Mouse (Mus musculus) CD4-positive, CD25-positive, alpha-beta regulatory T cell, adult 4 months (primary cell): ENCODE results near the gene Tmem170b. TPM values are rescaled to one million over a fixed set of nuclear protein-coding genes. Genes with fewer than 3 reads are reported as not detected.

Source experiments
- ATAC-seq: one replicate; pipeline ENCODE4 v1.8.0; 2017
- polyA plus RNA-seq, 2 experiments: library from polyadenylated mRNA; unstranded; fragments of 100-300 nt; shearing (Covaris generic); gene quantifications; one replicate each; pipeline ENCODE4 v1.2.1; 2017

Tmem170b gene
- 10 to 100 TPM; 11.0 to 14.2 TPM for polyA plus RNA-seq

DNA sequence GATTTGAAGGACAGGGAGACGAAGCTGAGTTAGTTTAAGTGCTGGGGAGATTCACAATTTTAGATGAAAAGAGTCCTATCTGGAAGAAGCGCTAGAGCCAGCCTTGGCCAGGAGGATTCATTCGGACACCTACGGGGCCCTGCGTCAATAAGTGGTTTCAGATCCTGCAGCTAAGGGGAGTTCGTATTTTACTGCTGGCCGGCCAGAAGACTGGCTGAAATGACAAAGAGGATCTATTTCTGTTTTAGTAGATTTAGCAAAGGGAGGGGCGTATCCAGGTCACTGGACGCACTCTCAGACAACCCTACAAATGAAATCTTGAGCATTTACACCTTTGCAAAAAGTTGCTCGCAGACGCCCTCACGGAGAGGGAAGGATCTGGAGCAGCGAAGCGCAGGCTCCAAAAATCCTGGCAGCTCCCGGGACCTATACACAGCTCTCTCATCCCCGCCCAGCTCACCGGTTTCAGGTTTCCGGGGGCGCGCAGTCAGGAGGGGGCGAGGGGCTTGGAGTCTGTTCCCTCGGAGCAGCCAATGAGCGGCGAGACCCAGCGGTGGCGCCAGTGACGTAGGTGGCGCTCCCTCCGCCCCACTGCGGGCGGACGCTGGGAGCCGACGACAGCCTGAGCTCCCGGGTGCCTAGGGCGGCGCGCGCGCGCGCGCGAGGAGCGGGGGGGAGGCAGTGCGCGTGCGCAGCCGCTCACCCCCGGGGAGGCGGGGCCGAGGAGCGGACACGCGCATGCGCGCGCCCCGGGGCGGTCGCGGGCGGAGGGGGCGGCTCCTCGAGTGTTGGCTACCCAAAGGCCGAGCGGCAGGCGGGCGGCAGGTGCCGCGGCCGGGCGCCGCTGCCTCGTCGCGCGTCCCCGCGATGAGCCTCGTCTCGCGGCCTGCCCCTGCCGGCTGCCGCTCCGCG is at the start of gene Tmem170b:
Tmem170b (plus strand) TSS at position 809 of the 912 bp plus-strand sequence.
- peak; percentile 94 for ATAC-seq

DNA sequence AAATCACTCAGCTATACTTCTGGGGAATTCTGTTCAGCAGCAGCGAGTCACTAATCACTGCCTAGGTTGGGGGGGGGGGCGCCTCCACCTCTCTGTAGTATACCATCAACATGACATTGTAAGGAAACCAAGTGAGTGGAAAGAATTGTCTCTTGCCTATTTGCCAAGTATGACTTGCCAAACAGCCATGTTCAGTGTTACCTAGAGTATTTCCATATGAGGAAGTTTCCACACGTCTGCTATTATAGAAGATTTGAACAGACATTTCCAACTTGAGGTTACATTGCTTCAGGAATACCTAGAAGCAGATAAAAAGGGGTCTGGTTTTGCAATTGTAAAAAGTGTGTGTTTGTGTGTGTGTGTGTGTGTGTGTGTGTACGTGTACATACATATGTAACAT is 44.7 kb upstream of the Tmem170b start:
- ATAC-seq = no peak

DNA sequence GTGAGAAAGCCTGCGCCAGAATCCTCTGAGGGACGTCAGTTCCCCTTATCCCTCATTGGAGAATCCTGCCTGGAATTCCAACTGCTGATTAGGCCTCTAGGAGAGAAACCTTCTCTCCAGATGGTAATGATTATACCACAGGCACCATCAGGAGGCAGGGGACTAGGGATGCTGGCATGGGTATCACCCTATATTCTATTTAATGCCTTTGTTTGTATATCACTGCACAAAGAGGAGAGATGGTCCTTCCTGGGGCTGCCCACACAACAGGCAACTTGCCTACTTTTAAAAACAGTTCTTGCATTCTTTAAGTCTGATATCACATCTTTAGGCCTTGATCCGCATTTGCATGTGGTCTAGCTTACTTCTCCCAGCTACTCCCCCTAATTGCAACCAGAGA is 37.3 kb upstream of the Tmem170b start:
- no peak for ATAC-seq

- ATAC-seq = no peak
Observed at GRCm38 (mm10) chr13:41568926-41569325, 36.8 kb upstream of the Tmem170b start.

- no peak for ATAC-seq
Observed at GRCm38 (mm10) chr13:41569776-41570175, 35.9 kb upstream of the Tmem170b start.

DNA sequence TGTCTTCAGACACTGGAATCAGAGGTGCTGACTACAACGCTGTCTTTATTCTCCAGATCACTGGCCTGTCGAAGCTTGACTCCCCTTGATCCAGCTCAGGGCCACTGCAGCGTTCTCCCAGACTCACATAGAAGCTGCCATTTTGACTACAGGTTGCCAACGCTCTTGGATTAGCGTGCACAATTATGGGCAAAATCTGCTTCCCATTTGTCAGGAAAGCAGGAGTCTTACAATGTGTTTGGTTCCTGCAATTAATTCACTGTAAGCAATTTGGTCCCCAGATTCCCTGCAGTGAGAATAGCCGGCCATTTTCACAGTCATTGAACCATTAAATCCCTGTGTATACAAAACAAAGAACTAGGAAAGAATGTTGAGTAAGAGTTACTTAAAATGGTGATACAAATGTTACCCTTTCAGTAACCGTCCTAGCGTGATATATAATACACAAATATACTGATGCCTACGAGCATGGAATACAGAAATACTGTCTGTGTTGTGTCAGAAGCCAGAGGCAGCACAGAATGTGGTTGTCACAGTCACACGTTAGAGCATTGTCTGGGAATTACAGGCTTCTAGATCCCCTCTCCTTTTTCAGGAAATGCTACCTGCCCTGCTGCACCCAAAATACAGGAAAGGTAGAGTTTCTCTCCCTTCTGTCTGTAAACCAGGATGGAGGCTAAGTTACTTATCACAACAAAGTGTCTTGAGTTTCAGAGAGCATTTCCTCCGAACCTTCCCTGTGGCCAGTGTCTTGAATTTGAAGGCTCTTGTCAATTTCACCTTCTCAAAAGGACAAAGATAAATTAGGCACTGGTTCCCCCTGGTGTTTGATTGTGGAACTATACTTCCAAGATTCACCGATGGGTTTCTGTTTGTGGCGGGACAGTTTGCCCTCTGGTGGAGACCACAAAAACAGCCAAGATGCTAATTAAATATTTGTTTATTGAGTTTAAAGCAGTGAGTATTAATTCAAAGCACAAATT is 34.0 kb upstream of the Tmem170b start:
- peak; percentile 97 for ATAC-seq

GRCm38 (mm10) chr13:41572351-41572735 is 33.4 kb upstream of the Tmem170b start:
- ATAC-seq = peak; percentile 25

GRCm38 (mm10) chr13:41573126-41573846 is 32.4 kb upstream of the Tmem170b start:
- ATAC-seq = peak; percentile 20

DNA sequence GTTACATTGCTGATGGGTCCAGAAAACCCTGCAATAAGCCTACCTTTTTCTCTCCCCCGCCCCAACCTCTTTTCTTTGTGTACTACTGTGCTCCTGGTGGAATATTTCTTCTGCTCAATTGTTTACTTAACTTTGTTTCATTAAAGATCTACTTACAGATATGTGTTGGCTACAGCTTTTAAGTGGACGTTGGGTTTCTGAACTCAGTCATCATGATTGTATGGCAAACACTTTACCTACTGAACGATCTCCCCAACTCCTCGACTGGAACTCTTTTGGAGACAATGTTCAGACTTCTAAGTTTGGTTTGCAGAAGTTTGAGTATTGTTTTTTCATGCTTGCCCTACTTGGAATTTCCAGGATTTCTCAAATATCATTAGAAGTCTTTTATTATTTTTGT is 24.6 kb upstream of the Tmem170b start:
- no peak for ATAC-seq

DNA sequence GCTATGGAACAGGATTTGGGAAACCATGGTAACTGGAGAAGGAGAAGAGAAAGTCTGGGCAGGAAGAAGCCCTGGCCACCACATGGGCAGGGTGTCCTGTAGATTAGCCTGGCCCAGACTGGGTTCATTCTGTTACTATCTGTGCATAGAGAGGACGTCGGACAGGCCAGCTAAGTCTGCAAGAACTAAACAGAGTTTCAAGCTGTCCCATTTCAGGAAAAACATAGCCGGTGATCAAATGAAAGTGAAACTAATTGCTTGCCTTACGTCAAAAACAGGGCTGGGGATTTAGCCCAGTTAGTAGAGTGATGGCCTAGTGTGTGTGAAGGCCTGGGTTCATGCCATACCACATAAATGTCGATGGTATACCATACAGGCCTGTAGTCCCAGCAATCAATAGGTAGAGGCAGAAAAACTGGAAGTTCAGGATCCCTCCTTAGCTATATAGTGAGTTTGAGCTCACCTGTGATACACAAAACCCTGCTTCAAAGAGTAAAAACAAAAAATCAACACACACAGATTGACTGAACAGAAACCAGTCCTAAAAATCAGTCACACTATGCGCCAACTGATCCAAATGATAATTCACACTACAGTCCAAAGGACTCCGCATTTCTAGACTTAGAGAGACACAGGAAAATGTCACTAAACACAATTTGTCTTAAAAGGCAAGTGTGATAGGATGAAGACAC is 21.9 kb upstream of the Tmem170b start:
- peak; percentile 85 for ATAC-seq

GRCm38 (mm10) chr13:41584358-41584680 is 21.4 kb upstream of the Tmem170b start:
- ATAC-seq = peak; percentile 24

GRCm38 (mm10) chr13:41584896-41585295 is 20.8 kb upstream of the Tmem170b start:
- no peak for ATAC-seq

DNA sequence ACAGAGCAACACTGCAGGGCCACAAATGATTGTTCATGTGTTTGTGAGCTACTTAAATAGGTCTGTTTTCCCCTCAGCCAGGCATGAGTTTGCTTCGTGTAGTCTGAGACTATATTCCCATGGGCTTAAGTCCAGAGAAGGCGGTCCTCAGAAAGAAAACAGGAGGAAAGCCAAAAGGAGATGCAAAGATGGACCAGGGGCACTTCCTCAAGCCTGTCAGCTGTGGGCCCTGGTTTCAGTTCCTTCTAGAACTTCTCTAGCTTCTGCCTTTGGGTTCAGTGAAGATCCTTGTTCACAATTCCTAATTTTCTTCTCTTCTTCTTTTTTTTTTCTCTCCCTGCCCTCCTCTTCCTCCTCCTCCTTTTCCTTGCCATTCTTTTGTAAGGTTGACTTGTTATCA is 9.0 kb upstream of the Tmem170b start:
- ATAC-seq = no peak

DNA sequence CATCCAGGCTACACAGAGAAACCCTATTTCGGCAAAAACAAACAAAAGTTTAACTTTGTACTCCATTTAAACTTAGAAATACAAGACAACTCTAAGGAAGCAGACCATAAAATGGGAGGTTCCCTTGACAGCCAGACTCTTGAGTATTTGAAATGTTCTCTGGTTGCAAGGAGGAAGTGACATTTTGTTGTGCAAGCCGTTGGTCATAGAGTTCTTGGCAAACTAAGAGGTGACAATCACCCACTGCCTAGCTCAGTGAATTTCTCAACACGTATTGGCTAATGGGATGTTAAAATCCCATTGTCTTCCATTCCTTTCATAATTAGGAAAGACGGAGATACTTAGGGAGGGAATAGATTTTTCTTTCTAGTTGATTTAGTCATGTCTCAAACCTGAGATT is 5.7 kb upstream of the Tmem170b start:
- ATAC-seq = no peak

- no peak for ATAC-seq
Observed at GRCm38 (mm10) chr13:41601056-41601455, 4.7 kb upstream of the Tmem170b start.

- ATAC-seq = no peak
Observed at GRCm38 (mm10) chr13:41603921-41604466, 1.7 kb upstream of the Tmem170b start.

DNA sequence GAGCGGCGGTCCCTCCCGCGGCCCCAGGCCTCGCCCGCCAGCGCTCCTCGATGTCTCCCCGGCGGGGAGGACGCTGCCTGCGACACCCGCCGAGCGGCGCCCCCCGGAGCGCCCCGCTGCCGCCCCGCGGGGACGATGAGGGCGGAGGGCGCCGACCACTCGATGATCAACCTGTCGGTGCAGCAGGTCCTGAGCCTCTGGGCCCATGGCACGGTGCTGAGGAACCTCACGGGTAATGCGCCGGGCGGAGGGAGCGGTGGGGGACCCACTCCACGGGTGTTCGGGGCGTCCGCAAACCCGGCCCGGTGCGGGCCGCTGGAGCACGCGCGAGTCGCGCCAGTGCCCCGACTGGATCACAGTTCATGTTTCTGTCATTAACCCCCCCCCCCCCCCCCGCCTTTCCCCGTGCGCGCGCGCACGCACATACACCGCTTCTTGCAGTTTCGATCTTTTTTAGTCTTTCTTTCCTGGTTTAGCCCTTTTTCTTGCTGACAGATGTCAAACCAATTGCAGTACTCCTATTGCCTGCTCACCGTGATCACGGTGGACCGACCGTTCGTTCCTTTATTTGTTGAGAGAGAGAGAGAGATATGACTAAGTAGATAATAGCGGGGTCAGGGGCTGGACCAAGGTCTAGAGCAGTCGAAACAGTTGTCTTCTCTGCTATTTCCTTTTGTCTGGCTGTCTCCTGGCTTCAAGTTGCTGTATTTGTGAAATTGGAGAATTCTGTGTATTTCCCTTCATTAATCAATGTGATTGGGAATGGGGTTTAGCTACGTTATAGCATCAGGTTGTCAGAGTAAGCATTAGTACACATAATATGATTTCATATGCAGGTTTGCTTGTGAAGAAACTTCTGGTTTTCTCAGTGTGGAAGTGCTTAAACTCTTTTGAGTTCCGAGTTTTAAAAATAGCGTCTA is 634 bp downstream of the Tmem170b start:
- ATAC-seq = peak; percentile 33

- ATAC-seq = no peak
Observed at GRCm38 (mm10) chr13:41607589-41607988, 1.9 kb downstream of the Tmem170b start.

GRCm38 (mm10) chr13:41608559-41608958 is 2.9 kb downstream of the Tmem170b start:
- no peak for ATAC-seq

DNA sequence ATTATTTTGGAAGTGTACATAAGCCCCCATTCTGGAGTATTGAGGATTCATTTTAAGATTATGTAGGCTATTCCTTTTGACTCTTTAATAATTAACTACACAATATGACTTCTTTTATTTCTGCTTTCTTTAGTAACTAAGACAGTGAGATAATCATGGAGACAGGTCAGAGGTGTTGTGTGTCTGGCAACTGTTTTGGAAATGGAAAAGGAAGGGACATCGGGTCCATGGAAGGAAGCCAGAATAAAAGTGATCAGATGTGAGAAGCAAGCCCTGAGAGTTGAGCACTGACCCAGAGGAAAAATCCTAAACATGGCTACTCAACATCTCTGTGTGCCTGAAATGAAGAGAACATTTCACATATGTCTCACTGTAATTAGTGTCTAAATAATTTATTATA is 5.3 kb downstream of the Tmem170b start:
- ATAC-seq = no peak

DNA sequence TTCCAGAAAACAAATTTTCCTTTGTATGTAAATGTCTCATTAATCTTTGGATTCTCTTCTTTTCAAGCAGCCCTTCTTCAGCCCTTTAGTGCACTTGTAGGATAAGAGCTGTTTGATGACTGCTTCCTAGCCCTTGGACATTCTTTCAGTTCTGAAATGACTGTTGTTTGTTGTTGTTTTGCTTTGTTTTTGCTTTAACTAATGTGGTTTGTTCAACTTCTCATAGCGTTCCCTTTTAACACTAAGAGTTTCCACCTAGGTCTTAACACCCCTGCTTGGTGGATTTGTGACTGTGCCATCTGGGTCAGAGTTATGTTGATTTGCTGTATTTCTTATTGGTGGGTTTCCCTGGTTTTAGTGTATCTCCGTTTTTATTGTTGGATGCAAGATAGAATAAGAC is 8.8 kb downstream of the Tmem170b start:
- ATAC-seq = peak; percentile 64
